Mouse (Mus musculus): ENCODE measurements around the gene Col6a4.

DNA sequence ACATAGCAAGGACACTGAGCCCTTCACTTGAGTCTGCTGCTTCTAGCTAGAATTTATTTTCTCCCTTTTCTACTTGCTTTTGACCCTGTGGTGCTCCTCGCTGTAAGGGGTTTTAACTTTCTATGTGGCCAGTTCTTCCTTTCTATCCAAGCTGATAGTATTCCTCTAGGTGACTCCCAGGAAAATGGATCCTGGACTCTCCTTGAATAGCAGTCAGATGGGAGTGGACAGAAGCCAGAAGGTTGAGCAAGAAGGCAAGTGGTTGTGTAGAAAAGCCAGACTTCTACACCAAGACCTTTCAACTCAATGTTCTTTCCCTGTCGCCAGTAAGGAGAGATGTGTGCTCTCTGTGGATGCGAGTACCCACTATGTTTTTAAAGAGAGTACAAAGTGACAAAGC, 80.9 kb downstream of the Col6a4 start:
- no peak for TF ChIP-seq CTCF (IDR thresholded peaks at IDR 0.05; ENCODE audit: extremely low read depth, insufficient read depth, low read length)
- no peak for TF ChIP-seq POLR2A (IDR thresholded peaks at IDR 0.05; ENCODE audit: extremely low read depth, insufficient read depth, low read length)

All from cortical plate, adult 2 months (tissue).